8 mouse cellular contexts compared by ENCODE assay signal in the genomic region with DNA sequence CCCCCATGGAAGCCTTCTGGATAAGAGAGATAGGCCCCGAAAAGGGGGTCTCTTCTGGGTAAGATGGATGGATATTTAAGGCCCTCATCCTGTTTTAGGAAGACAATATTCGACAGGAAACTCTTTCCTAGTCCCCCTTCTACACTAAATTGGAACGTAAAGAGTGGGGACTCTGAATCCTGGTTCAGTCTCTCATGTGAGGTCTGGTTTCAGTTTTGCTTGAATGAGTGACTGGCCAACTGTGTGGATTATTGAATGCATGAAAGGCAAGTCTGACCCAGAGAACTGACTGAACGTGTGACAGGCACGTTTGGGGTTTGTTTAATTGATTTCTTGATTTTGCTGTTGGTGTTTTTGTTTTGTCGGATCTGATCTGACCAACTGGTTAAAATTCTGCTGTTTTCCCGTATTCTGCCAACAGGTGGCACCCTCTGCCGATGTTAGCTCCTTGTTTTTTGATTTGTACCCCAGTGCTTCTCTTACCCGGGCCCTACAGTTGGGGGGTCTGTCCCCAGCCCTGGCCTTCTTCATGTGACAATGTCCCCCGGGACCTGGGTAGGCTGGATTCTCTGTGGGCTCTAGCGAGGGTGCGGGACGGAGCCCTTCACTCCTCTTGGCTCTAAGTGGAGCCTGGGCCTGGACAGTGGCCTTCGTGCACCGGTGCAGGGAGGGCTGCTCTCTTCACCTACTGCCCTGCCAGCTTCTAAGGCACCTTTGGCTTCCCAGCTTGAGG. TPM values are rescaled to one million over a fixed set of nuclear protein-coding genes. Genes with fewer than 3 reads are reported as not detected.
DNase-seq lines count a peak whose midpoint lies in the region; ATAC-seq and TF ChIP-seq lines count a peak whose summit lies in the region.

No protein-coding gene starts in this region.

- peak; percentile 79; the same call in 1 of the 2 replicates for TF ChIP-seq CTCF in thymus, adult 2 months (IDR thresholded peaks at IDR 0.05; ENCODE audit: borderline replicate concordance, control insufficient read depth, extremely low read depth, insufficient read depth, low read length, poor library complexity)

- H3K9ac ChIP-seq in forebrain, embryonic 12.5 days = peak overlapping the region; percentile 33; the same call in 1 of the 2 replicates
- peak overlapping the region; percentile 68 for H3K9ac ChIP-seq in heart, embryonic 16.5 days (ENCODE audit: low read length)
- peak overlapping the region; percentile 30; the same call in 1 of the 2 replicates for H3K9ac ChIP-seq in liver, embryonic 15.5 days
- H3K9ac ChIP-seq in neural tube, embryonic 11.5 days (ENCODE audit: low read length) = peak overlapping the region; percentile 38

- H3K36me3 ChIP-seq in forebrain, embryonic 12.5 days (replicated peaks) = no peaks in the 10 kb centered on the region
- no peaks in the 10 kb centered on the region for H3K36me3 ChIP-seq in heart, embryonic 16.5 days (ENCODE audit: control insufficient read depth, insufficient read depth)
- H3K36me3 ChIP-seq in liver, embryonic 15.5 days (replicated peaks) = no peaks in the 10 kb centered on the region
- H3K36me3 ChIP-seq in neural tube, embryonic 11.5 days (ENCODE audit: control insufficient read depth, insufficient read depth, low read length) = no peaks in the 10 kb centered on the region
- H3K36me3 ChIP-seq in thymus, adult 2 months (ENCODE audit: control insufficient read depth, insufficient read depth, low read length) = no peaks in the 10 kb centered on the region

- H3K27me3 ChIP-seq in forebrain, embryonic 12.5 days = no peaks in the 10 kb centered on the region
- no peaks in the 10 kb centered on the region for H3K27me3 ChIP-seq in heart, embryonic 16.5 days (ENCODE audit: control insufficient read depth, insufficient read depth, low read length)
- H3K27me3 ChIP-seq in liver, embryonic 15.5 days = no peaks in the 10 kb centered on the region
- no peaks in the 10 kb centered on the region for H3K27me3 ChIP-seq in neural tube, embryonic 11.5 days (ENCODE audit: control insufficient read depth, insufficient read depth, low read length)
- no peaks in the 10 kb centered on the region for H3K27me3 ChIP-seq in thymus, adult 2 months (ENCODE audit: control insufficient read depth, insufficient read depth, low read length)

- peak; percentile 63 for DNase-seq in ES-CJ7 (ENCODE audit: low read depth, low spot score)
- peak; percentile 40 for DNase-seq in c-Kit-positive CD71-positive TER-119-positive erythroid progenitor cells, embryonic 14.5 days (ENCODE audit: low spot score)
- DNase-seq in kidney, postnatal 25 days = peak; percentile 51 to 82
- peak; percentile 63 for DNase-seq in neural tube, embryonic 11.5 days (ENCODE audit: low spot score)
- peak; percentile 73 for DNase-seq in thymus, adult 2 months

- H3K4me1 ChIP-seq in forebrain, embryonic 12.5 days = 0 out of 2 replicates have a peak, but pooled peaks cover 5% of the 10 kb centered on the region
- H3K4me1 ChIP-seq in heart, embryonic 16.5 days (ENCODE audit: control insufficient read depth, insufficient read depth, low read length) = peaks cover 5% of the 10 kb centered on the region; the same call in 1 of the 2 replicates
- H3K4me1 ChIP-seq in liver, embryonic 15.5 days (replicated peaks) = 0 out of 2 replicates have a peak, but pooled peaks cover 2% of the 10 kb centered on the region
- no peaks in the 10 kb centered on the region for H3K4me1 ChIP-seq in neural tube, embryonic 11.5 days (ENCODE audit: control insufficient read depth, insufficient read depth, low read length)
- H3K4me1 ChIP-seq in thymus, adult 2 months (replicated peaks; ENCODE audit: control insufficient read depth, insufficient read depth, low read length) = no peaks in the 10 kb centered on the region; the same call in 1 of the 2 replicates

- H3K4me3 ChIP-seq in forebrain, embryonic 12.5 days (replicated peaks) = peak overlapping the region; percentile 19; the same call in 1 of the 2 replicates
- H3K4me3 ChIP-seq in heart, embryonic 16.5 days (ENCODE audit: low read length) = peak overlapping the region; percentile 45
- peak overlapping the region; percentile 32 for H3K4me3 ChIP-seq in liver, embryonic 15.5 days (replicated peaks)
- no peak overlapping the region for H3K4me3 ChIP-seq in neural tube, embryonic 11.5 days (ENCODE audit: low read depth, low read length)
- H3K4me3 ChIP-seq in thymus, adult 2 months (ENCODE audit: control insufficient read depth, insufficient read depth, low read length) = no peak overlapping the region

- peak overlapping the region; percentile 49 for H3K4me2 ChIP-seq in forebrain, embryonic 12.5 days
- H3K4me2 ChIP-seq in heart, embryonic 16.5 days (ENCODE audit: low read depth, low read length) = peak overlapping the region; percentile 59
- H3K4me2 ChIP-seq in liver, embryonic 15.5 days = peak overlapping the region; percentile 48
- H3K4me2 ChIP-seq in neural tube, embryonic 11.5 days (ENCODE audit: low read depth) = peak overlapping the region; percentile 32

- H3K27ac ChIP-seq in forebrain, embryonic 12.5 days = no peak overlapping the region
- H3K27ac ChIP-seq in heart, embryonic 16.5 days (ENCODE audit: low read length) = no peak overlapping the region
- no peak overlapping the region for H3K27ac ChIP-seq in liver, embryonic 15.5 days (replicated peaks)
- H3K27ac ChIP-seq in neural tube, embryonic 11.5 days (ENCODE audit: low read depth, low read length) = no peak overlapping the region
- H3K27ac ChIP-seq in thymus, adult 2 months (ENCODE audit: control insufficient read depth, insufficient read depth, low read length) = no peak overlapping the region

- ATAC-seq in forebrain, embryonic 12.5 days (ENCODE audit: low FRiP score) = peak; percentile 75
- ATAC-seq in heart, embryonic 16.5 days (replicated peaks; ENCODE audit: extremely low read depth, insufficient read depth, low FRiP score) = peak; percentile 49; the same call in 1 of the 2 replicates
- ATAC-seq in liver, embryonic 15.5 days (ENCODE audit: insufficient read depth) = no peak
- peak; percentile 53; the same call in 1 of the 2 replicates for ATAC-seq in neural tube, embryonic 11.5 days (ENCODE audit: insufficient read depth, low FRiP score, low TSS enrichment)

- H3K9me3 ChIP-seq in forebrain, embryonic 12.5 days = no peaks in the 10 kb centered on the region
- no peaks in the 10 kb centered on the region for H3K9me3 ChIP-seq in heart, embryonic 16.5 days (replicated peaks; ENCODE audit: control insufficient read depth, low read length)
- no peaks in the 10 kb centered on the region for H3K9me3 ChIP-seq in liver, embryonic 15.5 days (replicated peaks)
- no peaks in the 10 kb centered on the region for H3K9me3 ChIP-seq in neural tube, embryonic 11.5 days (ENCODE audit: control insufficient read depth, low read length)

- 0 out of 2 replicates have a peak, but pooled peaks have one; percentile 18 for TF ChIP-seq POLR2A in thymus, adult 2 months (IDR thresholded peaks at IDR 0.05; ENCODE audit: control insufficient read depth, extremely low read depth, insufficient read depth, low read length, poor library complexity)

- WGBS in forebrain, embryonic 12.5 days = 26% methylated on average over 15 of the region's 15 CpGs
- 23% methylated on average over 15 of the region's 15 CpGs for WGBS in heart, embryonic 16.5 days
- 23% methylated on average over 15 of the region's 15 CpGs for WGBS in liver, embryonic 15.5 days (ENCODE audit: insufficient replicate concordance)
- 28% methylated on average over 15 of the region's 15 CpGs for WGBS in neural tube, embryonic 11.5 days
- 26% methylated on average over 15 of the region's 15 CpGs for WGBS in thymus, adult 2 months

RNA-seq across cellular contexts. Expression of a gene that starts 16.1 kb away (rescaled TPM):
- polyA plus RNA-seq in forebrain, embryonic 12.5 days (2016; fragmentation: Nextera tagmentation; extraction: Ambion mirVana) = 256 and 277 TPM in 2 replicates
- polyA plus RNA-seq in heart, embryonic 16.5 days (2015; fragmentation: Nextera tagmentation; extraction: Ambion mirVana) = 149 and 156 TPM in 2 replicates
- 61.7 and 72.6 TPM in 2 replicates for polyA plus RNA-seq in liver, embryonic 15.5 days (2015; fragmentation: Nextera tagmentation; extraction: Ambion mirVana)
- polyA plus RNA-seq in neural tube, embryonic 11.5 days (2014; fragmentation: Nextera tagmentation; extraction: Ambion mirVana) = 236 and 241 TPM in 2 replicates
- 27.0 and 27.8 TPM in 2 replicates for polyA plus RNA-seq in thymus, adult 2 months (2012; rRNA removed)

Comparison
In these comparisons a context has a peak if more than half of its experiments do, and no peak if none do; other contexts are left out.
1. H3K4me3 ChIP-seq: peak in forebrain, embryonic 12.5 days (single experiment), heart, embryonic 16.5 days (single experiment) and liver, embryonic 15.5 days (single experiment); none in neural tube, embryonic 11.5 days (single experiment) and thymus, adult 2 months (single experiment).
2. Peak in every context shown above with its lines, with median percentiles within 50 percentile points of each other: DNase-seq, H3K4me2 ChIP-seq and H3K9ac ChIP-seq.